Mouse (Mus musculus): Measurements from ENCODE around the gene Prdm2.

Gene Prdm2

DNA sequence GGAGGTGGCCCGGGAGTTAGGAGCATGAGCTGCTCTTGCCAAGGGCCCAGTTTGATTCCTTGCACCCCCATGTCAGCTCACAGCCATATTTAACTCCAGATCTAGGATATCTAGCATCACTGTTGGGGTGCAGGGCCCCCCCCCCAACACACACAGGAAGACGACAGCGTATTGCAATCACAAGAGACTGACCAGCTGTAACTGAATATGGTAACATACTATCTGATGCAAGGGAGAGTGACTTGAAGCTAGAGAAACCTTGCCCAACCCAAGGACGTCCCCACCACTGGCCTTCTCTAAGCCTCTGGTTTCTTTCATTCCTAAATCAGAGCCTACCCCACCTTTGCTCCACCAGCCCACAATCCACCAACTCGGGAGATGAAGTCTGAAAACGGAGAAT is 105.8 kb downstream of the Prdm2 start:
- DNase-seq (ENCODE audit: low spot score in 2 of 2), result no peak

DNA sequence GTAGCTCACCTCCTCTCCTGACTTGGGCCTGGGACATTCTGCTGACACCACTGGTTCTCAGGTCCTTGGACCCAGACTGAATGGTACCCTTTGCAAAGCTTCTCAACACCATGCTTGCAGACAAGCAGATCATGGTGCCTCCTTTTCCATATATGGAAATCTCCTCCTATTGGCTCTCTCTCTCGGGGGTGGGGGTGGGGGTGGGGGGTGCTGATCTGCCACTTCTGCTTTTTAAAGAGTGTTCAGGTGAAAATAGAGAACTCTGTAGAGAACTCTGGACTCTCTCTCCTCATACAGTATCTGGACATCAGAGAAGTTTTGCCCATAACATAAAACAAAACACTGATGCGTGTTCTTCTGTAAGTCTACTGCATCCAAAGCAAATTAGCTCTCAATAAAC is 106.2 kb downstream of the Prdm2 start:
- DNase-seq (ENCODE audit: low spot score in 2 of 2), result no peak

DNA sequence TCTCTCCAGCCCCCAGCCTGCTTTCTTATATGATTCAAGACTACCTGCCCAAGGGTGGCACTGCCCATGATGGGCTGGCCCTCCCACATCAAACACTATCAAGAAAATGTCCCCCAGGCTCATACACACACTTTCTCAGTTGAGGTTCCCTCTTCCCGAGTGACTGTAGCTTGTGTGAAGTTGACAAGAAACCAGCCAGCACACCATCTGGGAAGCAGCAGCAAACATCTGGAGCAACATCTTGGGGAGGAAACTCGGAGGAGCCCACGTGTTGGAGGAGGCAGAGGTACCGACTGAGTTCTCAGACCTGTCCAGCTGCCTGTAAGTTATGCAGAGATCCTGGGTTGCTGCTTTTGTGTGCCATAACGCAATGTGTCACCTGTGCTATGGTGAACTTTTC is 108.1 kb downstream of the Prdm2 start:
- DNase-seq (ENCODE audit: low spot score in 2 of 2), result no peak

DNA sequence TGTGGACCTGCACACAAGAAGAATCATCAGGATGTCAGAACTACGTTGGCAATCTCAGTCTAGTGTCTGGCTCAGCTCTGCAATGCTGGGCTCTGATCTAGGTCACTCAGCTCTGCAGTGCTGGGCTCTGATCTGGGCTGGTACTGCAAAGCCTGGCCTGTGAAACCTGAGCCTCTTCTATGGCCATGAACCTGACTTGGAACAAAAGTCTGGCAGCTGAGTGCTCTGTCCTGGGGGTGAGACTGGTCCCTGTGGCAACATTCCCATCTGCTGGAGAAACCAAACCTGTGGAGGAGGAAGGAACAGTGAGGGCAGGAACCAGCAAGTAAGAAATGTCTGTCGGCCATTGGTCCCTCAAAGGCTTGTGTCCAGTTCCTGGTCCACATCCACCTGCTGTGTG is 109.0 kb downstream of the Prdm2 start:
- no peak for DNase-seq (ENCODE audit: low spot score in 2 of 2)

DNA sequence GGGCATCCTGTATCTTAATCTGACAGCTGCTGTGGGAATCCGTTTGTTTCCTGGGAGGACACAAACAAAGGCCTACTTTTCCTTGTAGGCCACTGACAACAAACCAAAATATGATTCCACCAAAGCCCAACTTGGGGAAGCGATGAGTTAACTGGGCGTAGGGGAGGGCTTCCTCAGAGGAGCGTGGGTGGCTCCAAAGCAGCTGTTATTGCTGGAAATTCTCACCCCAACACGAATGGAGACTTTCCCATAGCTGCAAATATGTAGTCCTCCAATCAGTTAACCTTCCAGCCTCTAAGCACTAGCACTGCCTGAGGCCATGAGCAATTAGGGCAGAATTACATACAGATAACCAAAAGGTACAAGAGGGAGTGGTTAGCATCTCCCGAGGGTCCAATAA is 112.6 kb downstream of the Prdm2 start:
- DNase-seq (ENCODE audit: low spot score in 2 of 2), result no peak

DNA sequence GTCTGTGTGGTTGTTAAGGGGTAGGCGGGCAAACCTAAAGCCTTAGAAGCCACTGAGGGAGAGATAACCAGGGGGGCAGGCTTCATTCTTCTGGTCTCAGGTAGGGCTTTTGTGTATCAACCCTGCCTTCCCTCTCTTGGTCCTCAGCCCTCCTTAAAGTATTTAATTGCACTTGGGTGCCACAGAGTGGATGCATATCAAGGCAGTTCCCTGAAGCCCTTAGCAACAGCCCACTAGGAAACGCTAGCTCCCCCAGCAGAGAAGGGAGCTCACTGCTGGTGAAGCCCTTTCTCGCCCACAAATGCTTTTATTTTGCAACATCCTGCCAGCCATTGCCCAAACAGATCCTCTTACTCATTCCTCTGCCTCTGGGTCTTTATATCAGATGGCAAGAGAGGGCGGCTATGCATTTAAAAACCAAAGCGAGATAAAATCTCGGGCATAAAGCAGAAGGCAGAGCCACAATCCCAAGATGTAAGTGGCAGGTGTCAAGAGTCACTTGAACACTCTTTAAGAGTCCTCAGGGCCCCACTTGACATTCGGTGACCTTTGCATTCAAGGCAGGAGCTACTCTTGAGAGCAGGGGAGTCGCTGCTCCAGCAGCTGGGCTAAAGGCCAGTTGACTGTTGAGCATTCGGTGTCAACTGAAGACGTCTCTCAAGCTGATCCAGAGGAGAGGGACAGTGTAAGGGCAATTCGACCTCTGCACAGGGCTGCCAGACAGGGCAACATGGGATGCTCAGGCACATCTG is 113.3 kb downstream of the Prdm2 start:
- no peak for DNase-seq (ENCODE audit: low spot score in 2 of 2)

DNA sequence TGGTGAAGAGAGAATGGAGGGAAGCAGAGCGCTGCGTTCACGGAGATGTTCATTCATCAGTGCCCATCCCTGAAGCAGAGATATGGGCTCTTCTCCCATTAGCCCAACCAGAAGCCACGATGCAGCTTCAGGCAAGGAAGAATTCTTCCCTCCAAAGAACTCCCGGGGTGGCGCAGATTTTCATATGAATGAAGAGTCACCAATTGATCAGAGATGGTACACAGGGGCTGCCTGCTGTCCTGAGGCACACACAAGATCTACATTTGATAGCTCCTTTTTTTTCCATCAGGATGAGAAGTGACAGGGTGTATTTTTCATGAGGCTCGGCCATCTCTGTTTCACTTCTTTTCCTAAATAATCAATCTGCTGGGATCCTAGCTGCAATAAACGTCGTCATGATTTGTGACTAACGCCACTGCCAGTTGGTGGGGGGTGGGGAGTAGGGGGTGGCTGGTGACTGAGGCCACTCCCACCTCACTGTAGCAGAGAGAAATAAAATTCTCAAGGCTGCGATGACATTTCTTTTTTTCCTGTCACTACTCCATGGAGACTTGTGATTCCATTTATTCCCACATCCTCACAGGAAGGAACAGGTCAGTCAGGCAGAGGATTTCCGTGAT is 120.6 kb downstream of the Prdm2 start:
- DNase-seq (ENCODE audit: low spot score in 2 of 2), result no peak

DNA sequence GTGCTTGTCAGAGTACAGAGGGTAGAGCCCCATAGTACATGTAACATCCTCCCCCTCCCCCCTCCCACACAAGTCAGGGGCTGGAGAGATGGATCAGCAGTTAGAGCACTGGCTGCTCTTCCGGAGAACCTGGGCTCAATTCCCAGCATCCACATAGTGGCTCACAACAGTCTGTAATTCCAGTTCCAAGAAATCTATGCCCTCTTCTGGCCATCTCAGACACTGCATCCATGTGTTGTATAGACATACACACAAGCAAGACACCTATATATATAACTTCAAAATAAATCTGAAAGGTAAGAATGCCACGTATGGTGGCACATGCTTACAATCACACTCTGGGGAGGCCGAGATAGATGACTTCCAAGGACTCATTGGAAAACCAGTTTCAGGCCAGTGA is 122.2 kb downstream of the Prdm2 start:
- no peak for DNase-seq (ENCODE audit: low spot score in 2 of 2)

DNA sequence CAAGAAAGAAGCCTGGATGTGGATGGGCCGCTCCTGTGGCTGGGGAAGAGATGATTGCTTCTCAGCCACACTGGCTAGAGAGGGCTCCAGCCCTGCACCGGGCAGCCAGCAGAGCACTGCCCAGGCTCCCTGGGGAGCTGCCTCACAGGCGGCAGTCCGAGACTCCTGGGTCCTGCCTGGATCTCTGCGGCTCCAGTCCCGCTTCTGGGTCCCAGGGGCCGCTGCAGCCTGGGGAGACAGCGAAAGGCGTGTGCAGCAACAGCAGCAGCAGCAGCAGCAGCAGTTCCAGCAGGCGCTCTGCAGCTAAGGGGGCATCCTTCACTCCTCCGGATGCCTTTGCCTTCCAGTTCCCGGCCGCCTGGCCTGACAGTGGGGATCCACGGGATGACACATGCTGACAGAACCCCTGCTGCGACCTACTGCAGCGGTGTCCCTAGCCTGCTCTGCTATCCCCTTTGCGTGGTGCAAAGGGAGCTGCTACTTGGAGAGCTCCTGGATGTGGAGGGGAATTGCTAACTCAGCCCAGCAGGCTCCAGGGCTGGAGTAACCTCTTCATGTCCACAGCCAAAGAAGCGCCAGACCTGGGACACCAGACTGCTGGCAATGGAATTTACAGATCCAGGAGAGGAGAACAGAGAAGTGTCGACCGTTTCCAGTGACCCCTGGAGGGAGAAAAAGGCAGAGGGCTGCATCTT is 138.6 kb downstream of the Prdm2 start:
- DNase-seq (ENCODE audit: low spot score in 2 of 2), result peak in 1 of 2 experiments; percentile 2

DNA sequence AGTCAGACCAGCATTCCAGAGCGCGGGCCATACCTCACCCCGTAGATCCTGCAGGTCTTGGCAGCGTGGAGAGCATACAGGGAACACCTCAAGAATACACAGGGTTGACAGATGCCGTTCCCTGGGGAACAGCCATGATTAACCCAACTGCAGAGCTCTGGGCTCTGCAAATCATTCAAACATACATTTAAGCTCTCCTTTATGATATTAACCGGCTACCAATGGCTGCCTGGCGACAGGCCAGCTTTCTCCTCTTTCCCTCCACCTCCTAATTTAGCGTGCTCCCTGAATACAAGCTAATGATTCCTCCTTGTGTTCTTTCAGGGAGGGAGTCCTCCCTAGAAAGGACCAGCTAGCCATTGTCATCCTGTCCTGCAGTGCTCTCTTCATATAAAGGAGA is 141.0 kb downstream of the Prdm2 start:
- DNase-seq (ENCODE audit: low spot score in 2 of 2), result no peak

DNA sequence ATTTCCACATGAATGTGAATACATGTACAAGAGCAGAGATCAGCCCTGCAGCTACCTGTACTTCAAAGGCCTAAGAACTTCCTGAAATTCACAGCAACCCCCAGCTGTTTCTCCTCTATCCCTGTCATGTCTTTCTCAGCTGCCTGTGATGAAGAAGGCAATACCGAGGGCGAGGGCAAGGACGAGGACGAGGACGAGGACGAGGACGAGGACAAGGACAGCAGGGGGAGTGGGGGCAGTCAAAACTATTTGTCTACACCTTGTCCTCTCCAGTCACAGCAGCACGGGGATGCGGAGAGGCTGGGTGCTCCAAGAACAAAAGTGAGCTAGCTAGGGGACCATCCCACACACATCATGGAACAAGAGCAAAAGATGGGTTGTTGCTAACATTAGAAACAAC is 145.8 kb downstream of the Prdm2 start:
- no peak for DNase-seq (ENCODE audit: low spot score in 2 of 2)

DNA sequence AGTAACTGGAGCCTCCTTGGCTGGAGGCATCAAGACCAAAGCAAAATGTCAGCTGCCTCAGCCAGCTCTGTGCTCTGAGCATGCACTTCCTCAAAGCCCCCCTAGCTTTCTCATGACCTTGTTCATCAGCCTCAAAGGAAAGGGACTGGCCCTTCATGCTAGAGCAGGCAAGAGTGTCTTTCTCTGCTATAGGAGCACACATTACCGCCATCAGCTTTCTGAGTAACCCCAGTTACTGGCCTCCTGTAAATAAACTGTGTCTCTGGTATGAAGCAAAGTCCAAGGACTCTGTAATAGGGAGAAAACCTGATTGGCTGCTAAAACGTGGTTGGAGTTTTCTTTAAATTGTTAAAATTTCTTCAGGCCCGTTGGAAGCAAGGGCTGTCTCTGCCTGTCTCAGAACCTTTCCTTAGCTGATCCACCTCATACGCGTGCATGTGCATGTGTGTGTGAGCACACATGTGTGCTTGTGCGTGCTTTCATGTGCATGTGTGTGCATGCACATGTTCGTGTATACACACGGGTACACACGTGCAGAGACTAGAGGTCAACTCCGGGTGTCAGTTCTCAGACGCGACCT is 153.9 kb downstream of the Prdm2 start:
- DNase-seq (ENCODE audit: low spot score in 2 of 2), result no peak
